9 mouse cellular contexts compared by ENCODE assay signal in genomic region chr2:92141073-92141472, GRCm38 (mm10). TPM values are rescaled to one million over a fixed set of nuclear protein-coding genes. Genes with fewer than 3 reads are reported as not detected.
A peak's percentile ranks its signal among the peaks of the same experiment; 100 is the strongest.
DNase-seq lines count a peak whose midpoint lies in the region; ATAC-seq and TF ChIP-seq lines count a peak whose summit lies in the region.
"Had no signal": no experiment of that assay in that cellular context is flagged by ENCODE, and none has a peak within 500 bp of the region (broad histone marks: within the 10 kb centered on the region; RNA-seq: fewer than 3 reads in every experiment).

No protein-coding gene starts in this region.

- TF ChIP-seq POLR2A in myocyte (IDR thresholded peaks at IDR 0.05; ENCODE audit: insufficient read length, low read depth), result no peak

- H3K4me1 ChIP-seq in heart, embryonic 15.5 days (replicated peaks), result peaks cover 20% of the 10 kb centered on the region
- H3K4me1 ChIP-seq in embryonic facial prominence, embryonic 13.5 days, result peaks cover 11% of the 10 kb centered on the region
- peaks cover 13% of the 10 kb centered on the region for H3K4me1 ChIP-seq in intestine, embryonic 14.5 days (replicated peaks; ENCODE audit: control insufficient read depth, insufficient read depth, low read length)

- no peaks in the 10 kb centered on the region for H3K27me3 ChIP-seq in heart, embryonic 15.5 days
- no peaks in the 10 kb centered on the region for H3K27me3 ChIP-seq in embryonic facial prominence, embryonic 13.5 days
- H3K27me3 ChIP-seq in intestine, embryonic 14.5 days (replicated peaks; ENCODE audit: control insufficient read depth, insufficient read depth, low read length), result no peaks in the 10 kb centered on the region
- H3K27me3 ChIP-seq in myocyte (ENCODE audit: control insufficient read depth, insufficient read depth, insufficient read length), result no peaks in the 10 kb centered on the region

- no peak overlapping the region for H3ac ChIP-seq in myocyte (ENCODE audit: control insufficient read depth, insufficient read length)

- no peaks in the 10 kb centered on the region for H3K36me3 ChIP-seq in heart, embryonic 15.5 days
- H3K36me3 ChIP-seq in embryonic facial prominence, embryonic 13.5 days, result no peaks in the 10 kb centered on the region
- H3K36me3 ChIP-seq in intestine, embryonic 14.5 days (ENCODE audit: control insufficient read depth, insufficient read depth, low read length), result no peaks in the 10 kb centered on the region
- H3K36me3 ChIP-seq in myocyte (ENCODE audit: control insufficient read depth, insufficient read depth), result no peaks in the 10 kb centered on the region

- H3K4me3 ChIP-seq in heart, embryonic 15.5 days, result peak overlapping the region; percentile 37
- H3K4me3 ChIP-seq in embryonic facial prominence, embryonic 13.5 days, result peak overlapping the region; percentile 15; the same call in 1 of the 2 replicates
- H3K4me3 ChIP-seq in intestine, embryonic 14.5 days (ENCODE audit: low read depth, low read length), result 0 out of 2 replicates have a peak overlapping the region, but pooled peaks have one; percentile 9
- H3K4me3 ChIP-seq in myocyte, result no peak overlapping the region

- no peak for DNase-seq in heart, adult 8-10 months (ENCODE audit: low spot score)
- peak; percentile 58 for DNase-seq in intestine, embryonic 14.5 days (ENCODE audit: low spot score)
- no peak for DNase-seq in layer of hippocampus, adult 9-11 months
- DNase-seq in layer of hippocampus, postnatal 36 days, result no peak
- no peak for DNase-seq in right cerebral cortex, adult 18-20 months
- DNase-seq: left cerebral cortex, postnatal 4 days had no signal

- peak overlapping the region; percentile 63 for H3K4me2 ChIP-seq in heart, embryonic 15.5 days
- H3K4me2 ChIP-seq in embryonic facial prominence, embryonic 13.5 days, result peak overlapping the region; percentile 50
- H3K4me2 ChIP-seq in intestine, embryonic 14.5 days (ENCODE audit: low read length), result peak overlapping the region; percentile 52
- H3K4me2 ChIP-seq in myocyte (ENCODE audit: low read depth), result peak overlapping the region; percentile 42

- H3K9me3 ChIP-seq in heart, embryonic 15.5 days (replicated peaks), result no peaks in the 10 kb centered on the region
- no peaks in the 10 kb centered on the region for H3K9me3 ChIP-seq in embryonic facial prominence, embryonic 13.5 days
- H3K9me3 ChIP-seq in intestine, embryonic 14.5 days (ENCODE audit: control insufficient read depth, low read length), result no peaks in the 10 kb centered on the region

- no peaks in the 10 kb centered on the region for H3K79me2 ChIP-seq in myocyte (ENCODE audit: control insufficient read depth, insufficient read depth)

- no peak for ATAC-seq in heart, embryonic 15.5 days (replicated peaks; ENCODE audit: insufficient number of reproducible peaks, insufficient read depth, low FRiP score, low read depth)
- ATAC-seq in embryonic facial prominence, embryonic 13.5 days (ENCODE audit: insufficient number of reproducible peaks, insufficient read depth, low FRiP score, low TSS enrichment, low read depth), result no peak
- ATAC-seq in intestine, embryonic 14.5 days (replicated peaks; ENCODE audit: low FRiP score, low TSS enrichment, low read depth), result no peak

- H3K27ac ChIP-seq in heart, embryonic 15.5 days, result no peak overlapping the region
- H3K27ac ChIP-seq in embryonic facial prominence, embryonic 13.5 days, result no peak overlapping the region
- H3K27ac ChIP-seq in intestine, embryonic 14.5 days (ENCODE audit: low read depth), result no peak overlapping the region

- peak overlapping the region; percentile 19 for H3K9ac ChIP-seq in heart, embryonic 15.5 days
- H3K9ac ChIP-seq in embryonic facial prominence, embryonic 13.5 days, result 0 out of 2 replicates have a peak overlapping the region, but pooled peaks have one; percentile 12
- H3K9ac ChIP-seq in intestine, embryonic 14.5 days (ENCODE audit: low read length), result no peak overlapping the region

- WGBS in heart, embryonic 15.5 days, result 11% methylated on average over 11 of the region's 11 CpGs
- WGBS in embryonic facial prominence, embryonic 13.5 days, result 13% methylated on average over 11 of the region's 11 CpGs
- 9% methylated on average over 11 of the region's 11 CpGs for WGBS in intestine, embryonic 14.5 days

TF ChIP-seq in myocyte, 11 proteins besides CTCF, POLR2A, EP300 and RAD21:
- TF ChIP-seq USF1 (IDR thresholded peaks at IDR 0.05; ENCODE audit: low read depth), result no peak
- TF ChIP-seq MYOG (IDR thresholded peaks at IDR 0.05; ENCODE audit: control insufficient read depth in 1 of 3, insufficient read depth in 1 of 3, insufficient read length in 2 of 3, low read depth in 2 of 3), result no peak
- no peak for TF ChIP-seq TCF12 (IDR thresholded peaks at IDR 0.05; ENCODE audit: insufficient read depth, poor library complexity, severe bottlenecking)
- TF ChIP-seq TCF3 (IDR thresholded peaks at IDR 0.05; ENCODE audit: insufficient read length, low read depth), result no peak
- no peak for TF ChIP-seq MAX (IDR thresholded peaks at IDR 0.05; ENCODE audit: low read depth)
- TF ChIP-seq REST (IDR thresholded peaks at IDR 0.05; ENCODE audit: insufficient read depth, insufficient read length), result no peak
- no peak for TF ChIP-seq CEBPB (IDR thresholded peaks at IDR 0.05; ENCODE audit: insufficient read depth, poor library complexity, severe bottlenecking)
- TF ChIP-seq E2F4 (IDR thresholded peaks at IDR 0.05; ENCODE audit: insufficient read depth), result no peak
- TF ChIP-seq POLR2AphosphoS2 (IDR thresholded peaks at IDR 0.05; ENCODE audit: insufficient read length, low read depth), result no peak
- TF ChIP-seq SRF (IDR thresholded peaks at IDR 0.05; ENCODE audit: control insufficient read depth, insufficient read length, low read depth), result no peak
- TF ChIP-seq MYOD1 (IDR thresholded peaks at IDR 0.05; ENCODE audit: control insufficient read depth in 1 of 3, insufficient read length in 2 of 3, low read depth in 2 of 3), result no peak

RNA-seq across cellular contexts. Expression of gene Phf21a, which starts 48.2 kb away (rescaled TPM):
- polyA plus RNA-seq in heart, embryonic 15.5 days (2015; fragmentation: Nextera tagmentation; extraction: Ambion mirVana), result 15.0 and 21.6 TPM in 2 replicates
- 10 to 100 TPM; 24.3 to 30.5 (median 28.2) TPM for total RNA-seq in heart, adult 8-10 months (2022)
- 46.5 and 49.6 TPM in 2 replicates for polyA plus RNA-seq in embryonic facial prominence, embryonic 13.5 days (2015; fragmentation: Nextera tagmentation; extraction: Ambion mirVana)
- polyA plus RNA-seq in intestine, embryonic 14.5 days (2014; fragmentation: Nextera tagmentation; extraction: Ambion mirVana), result 27.5 and 28.5 TPM in 2 replicates
- 14.7 TPM for polyA plus RNA-seq in myocyte (2012; fragmentation: generic; extraction: Trizol)
- 100 to 1,000 TPM; 136 to 142 TPM for total RNA-seq in layer of hippocampus, postnatal 36 days (2021)
